Mouse (Mus musculus): ENCODE measurements at regions not wholly inside any gene's neighbourhood (a gene's known extent, or its start where the extent isn't known, plus 50 kb on each side); places are given as distances from the start of the nearest gene placed in this dataset.

GRCm38 (mm10) chr3:8310379-8311128 lies 1299.3 kb downstream of the Zfp704 start:
- Histone ChIP-seq H3K27me3 (no peaks in the 10 kb centered on the region), H3K4me3 (no peak overlapping the region), H3K4me2 (no peak overlapping the region), H3K27ac (no peak overlapping the region), H3K9me3 (no peaks in the 10 kb centered on the region), H3K9ac (no peak overlapping the region), H3K36me3 (no peaks in the 10 kb centered on the region), H3K4me1 (no peaks in the 10 kb centered on the region)
- no peak for ATAC-seq (ENCODE audit: borderline replicate concordance, extremely low read depth, low FRiP score, low TSS enrichment)
- 59% methylated on average over 4 of the region's 4 CpGs for WGBS

DNA sequence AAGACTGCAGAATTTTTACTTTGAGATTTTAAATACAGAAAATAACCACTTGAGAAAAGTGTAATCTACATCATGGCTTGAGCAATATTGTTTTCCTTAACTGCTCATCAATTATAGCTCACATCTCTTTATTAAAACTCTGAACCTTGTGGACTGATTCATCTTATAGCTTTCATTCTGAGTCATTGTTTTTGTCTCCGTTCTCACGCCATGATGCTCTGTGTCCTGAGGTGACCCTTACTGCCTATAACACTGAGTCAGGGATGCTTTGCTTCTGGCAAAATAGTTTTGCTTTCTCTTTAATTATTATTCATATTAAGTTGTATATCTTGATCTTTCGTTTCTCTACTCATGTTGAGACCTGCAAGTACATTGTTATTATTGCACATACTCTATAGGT lies 1302.6 kb downstream of the Zfp704 start:
- H3K9me3 ChIP-seq = no peaks in the 10 kb centered on the region
- no peaks in the 10 kb centered on the region for H3K36me3 ChIP-seq
- no peak overlapping the region for H3K27ac ChIP-seq
- no peak for ATAC-seq (ENCODE audit: borderline replicate concordance, extremely low read depth, low FRiP score, low TSS enrichment)
- no peak overlapping the region for H3K4me2 ChIP-seq
- H3K9ac ChIP-seq = no peak overlapping the region
- 79% methylated on average over 3 of the region's 3 CpGs for WGBS
- H3K27me3 ChIP-seq = no peaks in the 10 kb centered on the region
- H3K4me1 ChIP-seq = no peaks in the 10 kb centered on the region
- no peak overlapping the region for H3K4me3 ChIP-seq

DNA sequence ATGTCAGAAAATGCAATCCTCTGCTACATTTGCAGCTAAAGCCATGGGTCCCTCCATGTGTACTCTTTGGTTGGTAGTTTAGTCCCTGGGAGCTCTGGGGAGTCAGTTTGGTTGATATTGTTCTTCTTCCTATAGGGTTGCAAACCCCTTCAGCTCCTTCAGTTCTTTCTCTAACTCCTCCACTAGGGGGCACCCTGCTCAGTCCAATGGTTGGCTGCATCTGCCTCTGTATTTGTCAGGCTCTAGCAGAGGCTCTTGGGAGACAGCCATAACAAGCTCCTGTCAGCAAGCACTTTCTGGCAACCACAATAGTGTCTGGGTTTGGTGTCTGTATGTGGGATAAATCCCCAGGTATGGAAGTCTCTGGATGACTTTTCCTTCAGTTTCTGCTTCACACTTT lies 1305.1 kb downstream of the Zfp704 start:
- no peaks in the 10 kb centered on the region for H3K27me3 ChIP-seq
- no peak overlapping the region for H3K27ac ChIP-seq
- H3K4me3 ChIP-seq = no peak overlapping the region
- no peaks in the 10 kb centered on the region for H3K36me3 ChIP-seq
- H3K4me2 ChIP-seq = no peak overlapping the region
- H3K9me3 ChIP-seq = no peaks in the 10 kb centered on the region
- no peak for ATAC-seq (ENCODE audit: borderline replicate concordance, extremely low read depth, low FRiP score, low TSS enrichment)
- H3K9ac ChIP-seq = no peak overlapping the region
- no peaks in the 10 kb centered on the region for H3K4me1 ChIP-seq

GRCm38 (mm10) chr3:8293036-8293435 lies 1316.8 kb downstream of the Zfp704 start:
- Histone ChIP-seq H3K9ac (no peak overlapping the region), H3K4me3 (no peak overlapping the region), H3K36me3 (no peaks in the 10 kb centered on the region), H3K9me3 (no peaks in the 10 kb centered on the region), H3K4me2 (no peak overlapping the region), H3K4me1 (no peaks in the 10 kb centered on the region), H3K27me3 (no peaks in the 10 kb centered on the region), H3K27ac (no peak overlapping the region)
- WGBS = 58% methylated on average over 1 of the region's 1 CpGs
- no peak for ATAC-seq (ENCODE audit: borderline replicate concordance, extremely low read depth, low FRiP score, low TSS enrichment)

GRCm38 (mm10) chr3:8289558-8289957 lies 1320.3 kb downstream of the Zfp704 start:
- H3K9me3 ChIP-seq = no peaks in the 10 kb centered on the region
- H3K9ac ChIP-seq = no peak overlapping the region
- H3K4me3 ChIP-seq = no peak overlapping the region
- 75% methylated on average over 2 of the region's 2 CpGs for WGBS
- H3K27ac ChIP-seq = no peak overlapping the region
- H3K27me3 ChIP-seq = no peaks in the 10 kb centered on the region
- H3K36me3 ChIP-seq = no peaks in the 10 kb centered on the region
- no peak for ATAC-seq (ENCODE audit: borderline replicate concordance, extremely low read depth, low FRiP score, low TSS enrichment)
- H3K4me1 ChIP-seq = no peaks in the 10 kb centered on the region
- no peak overlapping the region for H3K4me2 ChIP-seq

DNA sequence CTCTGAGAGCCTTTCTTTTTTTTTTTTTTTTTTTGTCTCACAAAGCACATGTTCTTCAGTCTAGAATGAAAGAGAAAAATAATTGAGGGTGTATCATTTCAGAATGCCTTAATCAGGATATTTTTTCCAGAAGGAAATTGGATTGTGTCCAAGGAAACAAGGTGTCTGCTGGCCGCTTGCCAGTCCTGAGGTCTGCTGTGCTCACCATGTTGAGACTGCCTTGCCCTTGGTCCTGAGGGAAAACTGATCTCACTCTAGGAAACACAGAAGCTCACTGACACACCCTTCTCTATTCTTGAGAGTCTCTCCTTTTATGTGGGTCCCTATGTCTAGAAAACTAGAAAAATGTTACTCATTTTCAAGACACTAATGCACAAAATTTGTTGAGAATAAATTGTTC lies 1321.4 kb downstream of the Zfp704 start:
- no peak for ATAC-seq (ENCODE audit: borderline replicate concordance, extremely low read depth, low FRiP score, low TSS enrichment)
- H3K9me3 ChIP-seq = no peaks in the 10 kb centered on the region
- H3K36me3 ChIP-seq = no peaks in the 10 kb centered on the region
- no peak overlapping the region for H3K4me3 ChIP-seq
- no peaks in the 10 kb centered on the region for H3K27me3 ChIP-seq
- no peak overlapping the region for H3K27ac ChIP-seq
- H3K4me1 ChIP-seq = no peaks in the 10 kb centered on the region
- WGBS = 44% methylated on average over 1 of the region's 1 CpGs
- H3K9ac ChIP-seq = no peak overlapping the region
- H3K4me2 ChIP-seq = no peak overlapping the region

- H3K4me1 ChIP-seq = no peaks in the 10 kb centered on the region
- WGBS = 67% methylated on average over 14 of the region's 14 CpGs
Measured at GRCm38 (mm10) chr3:8284655-8285428, 1325.0 kb downstream of the Zfp704 start.

DNA sequence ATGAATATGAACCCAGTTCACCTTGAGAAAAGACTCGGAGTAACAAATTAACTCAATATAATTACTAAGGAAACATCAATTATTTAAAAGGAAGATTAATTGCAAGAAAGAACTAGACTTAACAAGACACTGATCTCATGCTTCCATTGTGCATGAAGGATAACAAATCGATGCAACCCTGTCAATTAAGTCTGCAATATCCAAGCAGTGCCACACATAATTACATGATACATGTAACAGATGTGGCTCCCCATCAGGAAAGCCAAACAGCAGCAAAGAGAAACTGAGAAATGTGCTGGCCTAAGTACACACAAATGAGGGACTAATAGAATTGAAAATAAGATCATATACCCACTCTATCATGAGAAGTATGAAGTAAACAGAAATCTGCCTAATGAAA lies 1327.5 kb downstream of the Zfp704 start:
- no peak overlapping the region for H3K4me3 ChIP-seq
- H3K4me1 ChIP-seq = no peaks in the 10 kb centered on the region
- no peak for ATAC-seq (ENCODE audit: borderline replicate concordance, extremely low read depth, low FRiP score, low TSS enrichment)
- no peaks in the 10 kb centered on the region for H3K27me3 ChIP-seq
- H3K36me3 ChIP-seq = no peaks in the 10 kb centered on the region
- WGBS = 67% methylated on average over 2 of the region's 2 CpGs
- H3K9ac ChIP-seq = no peak overlapping the region
- no peaks in the 10 kb centered on the region for H3K9me3 ChIP-seq
- no peak overlapping the region for H3K27ac ChIP-seq
- H3K4me2 ChIP-seq = no peak overlapping the region

More at GRCm38 (mm10) chr3:8284655-8285428, 1325.0 kb downstream of the Zfp704 start:
- Histone ChIP-seq H3K4me3 (no peak overlapping the region), H3K36me3 (no peaks in the 10 kb centered on the region), H3K9ac (no peak overlapping the region), H3K9me3 (no peaks in the 10 kb centered on the region), H3K27ac (no peak overlapping the region), H3K27me3 (no peaks in the 10 kb centered on the region), H3K4me2 (no peak overlapping the region)
- no peak for ATAC-seq (ENCODE audit: borderline replicate concordance, extremely low read depth, low FRiP score, low TSS enrichment)

DNA sequence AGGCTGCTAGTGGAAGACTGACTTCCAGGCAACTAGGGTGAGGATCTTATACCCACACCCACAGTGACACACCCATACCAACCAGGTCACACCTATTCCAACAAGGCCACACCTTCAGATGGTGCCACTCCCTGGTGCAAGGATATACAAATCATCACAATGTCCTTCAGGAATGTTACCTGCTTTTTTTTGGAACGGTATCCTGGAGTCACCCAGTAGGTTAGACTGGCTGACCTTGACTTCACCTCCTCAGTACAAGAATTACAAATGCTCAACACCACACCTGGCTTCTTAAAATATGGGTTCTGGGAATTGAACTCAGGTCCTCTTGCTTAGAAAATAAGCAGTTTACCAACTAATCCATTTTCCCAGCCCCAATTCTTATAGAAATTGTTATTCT lies 1333.2 kb downstream of the Zfp704 start:
- no peaks in the 10 kb centered on the region for H3K27me3 ChIP-seq
- 60% methylated on average over 1 of the region's 1 CpGs for WGBS
- H3K9ac ChIP-seq = no peak overlapping the region
- H3K27ac ChIP-seq = no peak overlapping the region
- ATAC-seq (ENCODE audit: borderline replicate concordance, extremely low read depth, low FRiP score, low TSS enrichment) = no peak
- no peaks in the 10 kb centered on the region for H3K36me3 ChIP-seq
- H3K4me2 ChIP-seq = no peak overlapping the region
- no peaks in the 10 kb centered on the region for H3K9me3 ChIP-seq
- no peak overlapping the region for H3K4me3 ChIP-seq
- no peaks in the 10 kb centered on the region for H3K4me1 ChIP-seq

GRCm38 (mm10) chr3:8270935-8271298 lies 1339.0 kb downstream of the Zfp704 start:
- H3K9ac ChIP-seq = no peak overlapping the region
- no peak overlapping the region for H3K4me2 ChIP-seq
- H3K4me3 ChIP-seq = no peak overlapping the region
- H3K36me3 ChIP-seq = no peaks in the 10 kb centered on the region
- no peaks in the 10 kb centered on the region for H3K4me1 ChIP-seq
- 73% methylated on average over 3 of the region's 3 CpGs for WGBS
- ATAC-seq (ENCODE audit: borderline replicate concordance, extremely low read depth, low FRiP score, low TSS enrichment) = no peak
- H3K27me3 ChIP-seq = no peaks in the 10 kb centered on the region
- no peaks in the 10 kb centered on the region for H3K9me3 ChIP-seq
- no peak overlapping the region for H3K27ac ChIP-seq

- Histone ChIP-seq H3K9ac (no peak overlapping the region), H3K9me3 (no peaks in the 10 kb centered on the region), H3K27ac (no peak overlapping the region), H3K27me3 (no peaks in the 10 kb centered on the region), H3K36me3 (no peaks in the 10 kb centered on the region), H3K4me1 (no peaks in the 10 kb centered on the region), H3K4me2 (no peak overlapping the region), H3K4me3 (no peak overlapping the region)
- ATAC-seq (ENCODE audit: borderline replicate concordance, extremely low read depth, low FRiP score, low TSS enrichment) = no peak
- 68% methylated on average over 1 of the region's 1 CpGs for WGBS
Measured at GRCm38 (mm10) chr3:8270009-8270934, 1339.6 kb downstream of the Zfp704 start.

- Histone ChIP-seq H3K4me1 (no peaks in the 10 kb centered on the region), H3K4me3 (no peak overlapping the region), H3K36me3 (no peaks in the 10 kb centered on the region), H3K27me3 (no peaks in the 10 kb centered on the region), H3K4me2 (no peak overlapping the region), H3K27ac (no peak overlapping the region), H3K9ac (no peak overlapping the region), H3K9me3 (no peaks in the 10 kb centered on the region)
- ATAC-seq (ENCODE audit: borderline replicate concordance, extremely low read depth, low FRiP score, low TSS enrichment) = no peak
- 55% methylated on average over 3 of the region's 3 CpGs for WGBS
Measured at GRCm38 (mm10) chr3:8265783-8266182, 1344.1 kb downstream of the Zfp704 start.
